Mouse (Mus musculus) T-helper 17 cell (primary cell): ENCODE results near the gene Cd69.

Source experiments
- in situ Hi-C, 2 experiments: fragments of 300-600 bp; cut with MboI, MseI; formaldehyde crosslinking; loops; 1 replicate in 1 of 2; 2 replicates in 1 of 2; pipeline ENCODE4 v1.15.1; 2025; ENCODE audit warnings: high pct_unique_total_duplicates in 2 of 2

Cd69 gene

DNA sequence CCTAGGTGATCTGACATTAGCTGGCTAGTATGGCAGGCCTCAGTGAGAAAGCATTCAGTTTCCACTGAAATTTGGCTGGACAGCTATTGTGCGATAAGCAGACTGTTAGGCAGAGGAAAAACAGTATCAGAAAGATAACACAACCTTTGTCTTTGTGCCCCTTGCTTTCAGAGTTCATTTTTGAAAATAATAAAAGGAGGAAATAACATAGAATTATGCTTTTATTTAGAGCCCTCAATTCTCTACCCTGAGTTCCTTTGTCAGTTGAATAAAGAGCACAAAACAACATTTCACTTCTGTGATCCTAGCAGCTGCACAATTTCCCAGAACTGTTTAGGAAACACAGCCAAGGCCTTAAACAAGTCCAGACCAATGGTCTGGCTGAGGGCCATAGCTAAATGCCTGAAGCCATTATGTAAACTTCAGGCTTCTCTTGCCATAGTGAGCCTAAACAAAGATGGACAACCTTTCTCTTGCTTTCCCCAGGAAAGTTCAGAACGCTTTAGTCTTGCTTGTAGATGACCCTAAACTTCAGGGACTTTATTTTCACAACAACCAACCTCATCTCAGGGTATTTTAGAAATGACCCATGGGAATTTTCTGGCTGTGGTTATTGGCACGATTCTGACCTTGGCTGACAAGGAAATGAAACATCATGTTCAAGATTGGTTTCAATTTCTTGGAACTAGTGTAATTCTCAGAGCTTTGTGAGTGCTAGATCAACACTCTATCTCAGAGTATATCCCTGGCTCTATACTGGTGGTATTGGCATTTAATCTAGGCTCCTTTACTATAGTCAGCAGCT is 45.3 kb downstream of the Cd69 start:
- in situ Hi-C loops: loop anchor here in 1 of 2 experiments (5.0 to 10.0 kb wide), 2 partner anchors 48 to 1985 kb away; partner anchors contain the start of gene Clec2d

DNA sequence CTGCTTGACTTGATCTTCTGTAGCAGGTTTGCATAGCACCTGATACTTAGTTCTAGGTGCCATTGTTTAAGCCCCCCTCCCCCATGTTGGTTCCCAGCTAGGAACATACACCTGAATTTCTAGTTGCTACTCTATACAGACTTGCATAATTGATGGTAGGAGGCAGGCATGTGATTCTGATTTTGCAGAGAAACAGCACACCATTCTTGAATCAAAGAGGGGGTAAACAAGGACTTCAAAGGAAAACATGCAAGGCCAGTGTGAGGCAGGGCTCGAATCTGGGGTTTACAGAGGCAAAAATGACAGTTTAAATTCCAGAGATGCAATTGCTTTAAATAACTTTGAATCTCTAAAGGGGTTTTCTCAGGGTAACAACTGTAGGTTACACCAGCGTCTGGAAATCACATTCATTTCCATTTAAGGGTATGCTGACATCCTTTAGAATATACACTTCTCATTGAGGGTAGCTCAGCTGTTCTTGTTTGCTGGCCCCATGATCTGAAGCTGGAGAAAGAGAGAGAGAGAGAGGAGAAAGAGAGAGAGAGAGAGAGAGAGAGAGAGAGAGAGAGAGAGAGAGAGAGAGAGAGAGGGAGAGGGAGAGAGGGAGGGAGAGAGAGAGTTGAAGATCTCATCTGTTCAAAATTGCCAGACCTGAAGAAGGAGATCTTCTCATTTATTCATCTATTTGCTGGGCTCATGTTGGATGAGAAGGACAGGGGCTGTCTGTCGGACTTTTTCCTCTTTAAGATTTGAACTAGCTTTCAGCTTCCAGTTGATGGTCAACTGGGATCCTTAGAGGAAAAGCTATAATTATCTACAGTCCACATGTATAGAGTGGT is 46.1 kb downstream of the Cd69 start:
- in situ Hi-C loops: no loop called here

GRCm38 (mm10) chr6:129225078-129225477 is 50.2 kb downstream of the Cd69 start:
- in situ Hi-C loops: no loop called here

DNA sequence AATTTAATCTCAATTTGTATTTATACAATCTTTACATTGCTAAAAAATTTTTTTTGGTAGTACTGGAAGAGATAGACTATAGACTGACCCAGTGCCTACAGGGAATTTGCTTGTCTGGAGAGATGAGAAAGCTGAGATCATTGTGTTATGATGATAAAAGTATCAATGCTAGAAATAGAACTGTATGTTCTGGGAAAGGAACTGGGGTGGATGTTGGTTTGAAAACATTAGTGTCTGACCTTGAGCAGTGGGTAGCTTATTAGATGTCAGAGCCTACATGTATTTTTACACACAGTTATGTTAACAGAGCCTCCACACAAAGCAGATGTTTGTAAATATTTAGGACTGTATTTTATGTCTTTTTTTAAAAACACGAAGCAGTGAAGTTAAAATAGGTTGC is 51.1 kb downstream of the Cd69 start:
- in situ Hi-C loops: no loop called here

- in situ Hi-C loops: no loop called here
Observed at GRCm38 (mm10) chr6:129223611-129224010, 51.6 kb downstream of the Cd69 start.

GRCm38 (mm10) chr6:129222188-129222800 is 52.9 kb downstream of the Cd69 start:
- in situ Hi-C loops: no loop called here

DNA sequence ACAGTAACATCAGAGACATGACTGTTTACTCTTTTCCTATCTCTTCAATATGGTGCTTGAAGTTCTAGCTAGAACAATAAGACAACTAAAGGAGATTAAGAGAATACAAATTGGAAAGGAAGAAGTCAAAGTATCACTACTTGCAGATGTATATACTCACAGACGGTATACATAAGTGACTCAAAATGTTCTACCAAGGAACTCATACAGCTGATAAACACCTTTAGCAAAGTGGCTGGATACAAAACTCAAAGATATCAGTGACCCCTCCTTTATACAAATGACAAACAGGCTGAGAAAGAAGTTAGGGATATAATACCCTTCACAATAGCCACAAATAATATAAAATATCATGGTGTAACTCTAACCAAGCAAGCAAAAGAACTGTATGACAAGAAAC is 54.2 kb downstream of the Cd69 start:
- in situ Hi-C loops: no loop called here

DNA sequence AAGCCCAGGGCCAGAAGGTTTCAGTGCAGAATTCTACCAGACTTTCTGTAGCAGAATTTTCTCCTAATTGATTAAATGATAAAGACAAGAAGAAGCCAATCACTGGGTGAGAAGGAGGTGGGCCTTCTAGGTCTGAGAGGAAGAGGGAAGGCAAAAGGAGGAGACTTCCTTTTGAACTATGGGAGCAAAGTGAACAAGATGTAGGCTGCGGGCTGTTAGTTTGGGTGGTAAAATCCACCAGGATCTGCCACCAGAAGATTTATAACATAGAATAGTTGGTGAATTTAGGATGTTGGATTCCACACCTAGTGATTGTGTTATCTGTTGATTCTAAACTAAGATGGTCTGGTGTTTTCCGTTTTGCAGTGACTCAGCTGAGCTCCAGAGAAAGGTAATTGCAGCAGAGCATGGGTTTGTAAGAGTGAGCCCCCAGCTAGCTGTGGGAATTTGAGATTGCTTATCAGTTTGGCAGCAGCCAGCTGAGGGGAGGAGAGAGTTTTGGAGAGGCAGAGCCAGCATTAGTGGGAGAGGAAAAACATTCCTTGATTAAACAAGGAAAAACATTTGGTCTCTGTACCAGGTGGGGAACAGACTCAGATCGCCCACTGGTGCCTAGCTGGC is 55.2 kb downstream of the Cd69 start:
- in situ Hi-C loops: no loop called here

DNA sequence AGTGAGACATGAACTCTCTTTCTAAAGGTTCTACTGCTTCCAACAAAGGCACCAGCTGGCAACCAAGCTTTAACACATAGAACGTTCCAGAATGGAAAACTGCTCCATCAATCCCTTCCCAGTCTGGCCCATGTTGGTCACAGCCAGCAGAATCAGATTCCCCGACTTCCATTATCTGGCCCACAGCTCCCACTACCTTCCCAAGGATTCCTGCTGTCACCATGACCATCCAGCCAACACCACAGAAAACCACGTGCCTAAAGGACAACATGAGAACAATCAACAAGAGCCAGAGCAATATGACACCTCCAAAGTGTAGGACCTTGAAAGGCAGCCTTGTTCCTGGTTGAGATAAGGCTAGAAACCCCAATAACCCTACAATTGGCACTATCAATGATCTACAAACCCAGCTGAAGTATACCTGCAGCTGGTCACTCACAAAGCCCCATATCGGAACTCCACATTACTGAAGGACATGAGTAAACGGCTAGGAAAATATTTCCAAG is 57.0 kb downstream of the Cd69 start:
- in situ Hi-C loops: no loop called here
